Mouse (Mus musculus): ENCODE results near the gene F9. TPM values are rescaled to one million over a fixed set of nuclear protein-coding genes. Genes with fewer than 3 reads are reported as not detected.
"Not testable (repeated sequence)": the region's sequence is repeated elsewhere in the genome, so short reads cannot be mapped to it uniquely, and the experiment has no call there.

Gene F9
- not detected for total RNA-seq (2021)
- long read RNA-seq, experiment 1: 0 reads
- long read RNA-seq, experiment 2: 0 reads

DNA sequence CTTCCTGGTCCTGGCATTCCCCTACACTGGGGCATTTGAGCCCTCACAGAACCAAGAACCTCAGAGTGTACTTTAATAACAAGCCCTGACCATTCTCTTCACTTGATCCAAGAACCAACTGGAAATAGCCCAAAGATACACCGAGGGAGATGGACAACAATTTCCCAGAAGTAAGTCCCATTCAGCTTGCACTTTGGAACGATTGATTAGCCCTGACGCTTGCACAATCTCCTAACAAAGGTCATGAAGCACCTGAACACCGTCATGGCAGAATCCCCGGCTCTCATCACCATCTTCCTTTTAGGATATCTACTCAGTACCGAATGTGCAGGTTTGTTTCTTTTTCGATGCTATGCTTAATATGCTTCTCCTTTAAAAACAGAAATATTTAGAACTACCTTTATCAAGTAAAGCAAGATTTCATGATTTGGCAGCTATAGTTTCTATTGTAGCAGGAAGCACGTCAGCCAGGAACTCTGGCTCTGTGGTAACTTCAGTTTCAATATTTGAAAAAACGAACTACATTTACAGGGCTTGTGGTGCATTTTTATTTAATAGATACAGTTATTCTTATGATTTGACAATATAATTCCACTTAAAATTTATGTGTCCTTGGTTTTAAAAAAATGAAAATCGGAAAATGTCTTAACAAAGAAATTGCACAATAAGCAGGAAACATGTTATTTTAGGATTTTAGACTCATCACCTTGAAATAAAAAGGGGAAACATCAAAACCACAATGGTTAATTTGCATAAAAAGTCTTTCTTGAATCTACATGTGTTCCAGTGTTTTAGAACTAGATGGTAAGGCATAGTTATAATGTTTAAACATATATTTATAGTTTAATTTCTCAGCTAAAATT lies at the start of gene F9:
F9 (plus strand) TSS at position 244 of the 863 bp plus-strand sequence.
- DNase-seq: no peak

DNA sequence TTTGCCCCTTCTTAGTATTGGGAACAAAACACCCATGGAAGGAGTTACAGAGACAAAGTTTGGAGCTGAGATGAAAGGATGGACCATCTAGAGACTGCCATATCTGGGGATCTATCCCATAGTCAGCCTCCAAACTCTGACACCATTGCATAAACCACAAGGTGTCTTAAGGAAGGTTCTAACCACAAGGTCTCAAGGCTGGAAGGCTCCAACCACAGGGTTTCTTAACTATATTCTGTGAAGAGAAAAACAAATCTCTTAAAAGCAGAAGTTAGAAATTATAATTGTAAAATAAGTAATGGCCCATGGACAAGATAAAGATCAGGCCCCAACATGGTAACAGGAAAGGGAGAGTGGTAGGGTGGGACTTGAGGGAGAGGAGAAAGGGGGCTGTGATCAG lies 29.5 kb upstream of the F9 start:
- DNase-seq: not testable (repeated sequence)
- intact Hi-C loops (cut with DNase I): loop anchor here (5.0 kb wide), 1 partner anchor 53 kb away; no protein-coding TSS in a partner anchor

More for the DNA sequence above, at the start of gene F9:
- intact Hi-C loops (cut with DNase I): no loop called here

DNA sequence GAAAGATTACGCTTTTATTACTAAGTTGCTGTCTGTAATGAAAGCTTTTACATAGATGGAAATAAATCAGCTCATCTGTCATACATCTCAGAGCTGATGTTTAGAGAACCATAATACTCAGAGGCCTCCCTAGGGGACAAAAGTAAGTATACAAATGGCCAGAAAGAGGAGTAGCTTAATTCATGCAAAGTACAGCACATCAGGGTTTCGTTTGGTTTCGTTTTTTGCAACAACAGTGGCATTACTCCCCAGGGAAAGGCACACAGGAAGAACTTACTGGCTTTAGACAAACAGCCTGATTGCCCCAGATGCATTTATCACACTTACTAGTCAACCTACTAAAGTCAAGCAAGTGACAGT lies 800 bp downstream of the F9 start:
- intact Hi-C loops (cut with DNase I): no loop called here
- DNase-seq: no peak

DNA sequence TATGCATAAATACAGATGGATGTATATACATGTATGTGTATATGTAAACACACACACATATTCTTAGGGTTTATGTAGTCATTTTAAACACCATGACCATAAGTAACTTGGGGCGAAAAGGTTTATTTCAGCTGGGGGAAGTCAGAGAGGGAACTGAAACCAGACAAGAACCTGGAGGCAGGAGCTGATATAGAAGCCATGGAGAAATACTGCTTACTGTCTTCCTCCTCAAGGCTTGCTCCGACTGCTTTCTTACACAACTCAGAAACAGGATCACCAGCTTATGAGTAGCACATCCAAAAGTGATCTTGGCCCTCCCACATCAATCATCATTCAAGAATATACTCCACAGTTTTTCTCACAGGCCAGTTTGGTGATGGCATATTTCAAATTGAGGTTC lies 2.2 kb downstream of the F9 start:
- DNase-seq: no peak
- intact Hi-C loops (cut with DNase I): no loop called here

DNA sequence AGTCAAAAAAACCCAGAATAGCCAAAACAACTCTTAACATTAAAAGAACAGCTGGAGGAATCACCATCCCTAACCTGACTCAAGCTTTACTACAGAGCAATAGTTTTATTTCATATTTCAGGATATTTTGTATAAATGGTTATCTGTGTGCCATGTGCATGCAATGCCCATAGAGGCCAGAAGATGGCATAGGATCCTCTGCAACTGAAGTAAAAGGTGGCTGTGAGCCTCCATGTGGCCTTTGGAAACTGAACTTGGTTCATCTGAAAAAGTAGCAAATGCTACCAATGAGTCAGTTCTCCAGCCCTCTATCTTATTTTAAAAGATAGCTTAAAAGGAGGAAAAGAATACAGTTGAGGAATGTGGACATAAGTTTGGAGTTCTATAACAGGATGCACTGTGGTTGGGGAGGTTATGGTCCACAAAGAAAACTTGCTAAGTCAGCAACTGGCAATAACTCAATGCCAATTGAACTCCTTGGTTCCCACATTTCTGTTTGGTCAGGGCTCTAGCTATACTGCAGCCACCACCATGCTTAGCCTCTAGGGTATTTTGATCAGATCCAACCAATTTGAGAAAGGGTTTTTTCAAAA lies 13.9 kb downstream of the F9 start:
- intact Hi-C loops (cut with DNase I): loop anchor here (5.0 kb wide), 2 partner anchors 394 to 454 kb away; no protein-coding TSS in a partner anchor
- DNase-seq: no peak

DNA sequence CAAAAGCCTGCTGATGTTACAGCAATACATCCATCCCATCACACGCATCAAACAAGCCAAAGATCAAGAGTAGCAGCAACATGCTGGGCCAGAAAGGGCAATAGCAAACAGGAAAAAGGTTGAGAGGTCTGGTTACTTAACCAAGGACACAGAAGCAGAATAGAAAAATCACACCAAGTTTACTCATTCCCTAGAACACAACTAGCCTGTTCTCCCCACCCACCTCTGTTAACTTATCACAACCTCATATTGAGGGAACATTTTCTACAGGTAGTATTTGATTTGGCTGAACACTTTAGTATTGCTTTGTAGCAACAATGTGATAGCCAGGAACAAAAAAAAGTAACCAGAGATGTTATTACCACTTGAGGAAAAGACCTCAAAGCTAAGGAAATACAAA lies 15.3 kb downstream of the F9 start:
- DNase-seq: no peak
- intact Hi-C loops (cut with DNase I): loop anchor here (5.0 kb wide), 2 partner anchors 393 to 453 kb away; no protein-coding TSS in a partner anchor

DNA sequence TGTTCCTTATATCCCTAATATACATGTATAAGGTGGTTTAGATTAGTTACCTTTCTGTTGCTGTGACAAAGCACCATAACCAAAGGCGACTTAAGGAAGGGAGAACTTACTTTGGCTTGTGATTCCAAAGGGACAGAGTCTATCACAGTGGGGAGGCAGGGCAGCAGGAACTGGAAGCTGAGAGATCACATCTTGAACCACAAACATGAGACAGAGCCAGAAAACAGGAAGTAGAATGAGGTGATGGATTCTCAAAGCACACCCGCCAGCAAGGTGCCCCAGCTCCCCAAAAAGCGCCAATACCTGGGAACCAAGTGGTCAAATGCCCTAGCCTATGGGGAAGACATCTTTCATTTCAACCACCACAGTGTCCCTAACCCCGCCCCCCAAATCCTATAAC lies 21.7 kb downstream of the F9 start:
- no peak for DNase-seq
- intact Hi-C loops (cut with DNase I): loop anchor here (5.0 kb wide), 1 partner anchor 49 kb away; no protein-coding TSS in a partner anchor

DNA sequence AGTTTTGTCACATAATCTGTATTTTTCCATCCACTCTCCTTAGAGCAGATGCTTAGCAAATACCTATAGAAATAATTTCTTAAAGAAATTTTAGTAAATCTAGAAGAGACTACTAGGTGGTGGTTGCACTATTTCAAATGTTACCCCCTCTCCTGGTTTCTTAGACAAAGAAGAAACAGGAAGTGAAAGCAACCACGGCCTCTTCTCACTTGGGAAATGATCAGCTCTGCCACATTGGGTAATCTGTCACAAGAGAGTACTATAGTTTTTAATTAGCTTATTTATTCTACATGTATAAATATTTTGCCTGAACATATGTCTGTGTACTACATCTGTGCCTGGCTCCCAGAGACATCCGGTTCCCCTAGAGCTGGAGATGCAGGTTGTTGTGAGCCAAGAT lies 22.3 kb downstream of the F9 start:
- no peak for DNase-seq
- intact Hi-C loops (cut with DNase I): loop anchor here (5.0 kb wide), 1 partner anchor 49 kb away; no protein-coding TSS in a partner anchor

DNA sequence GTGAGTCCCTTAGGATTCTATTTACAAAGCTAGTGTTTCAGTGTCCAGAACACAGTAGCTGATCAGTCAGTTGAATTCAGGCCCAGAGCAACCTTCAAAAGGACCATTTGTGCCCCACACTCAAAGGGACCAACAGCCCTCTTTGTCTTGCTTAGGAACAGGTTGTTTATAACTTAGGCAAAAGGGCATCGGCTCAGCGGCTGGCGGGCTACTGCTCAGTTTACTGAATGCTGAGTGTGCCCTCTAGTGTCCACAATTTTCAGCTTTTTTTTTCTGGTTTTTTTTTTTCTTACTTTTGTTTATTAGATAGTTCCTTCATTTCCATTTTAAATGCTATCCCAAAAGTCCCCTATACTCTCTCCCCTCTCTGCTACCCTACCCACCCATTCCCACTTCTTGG lies 27.4 kb downstream of the F9 start:
- no peak for DNase-seq
- intact Hi-C loops (cut with DNase I): no loop called here

DNA sequence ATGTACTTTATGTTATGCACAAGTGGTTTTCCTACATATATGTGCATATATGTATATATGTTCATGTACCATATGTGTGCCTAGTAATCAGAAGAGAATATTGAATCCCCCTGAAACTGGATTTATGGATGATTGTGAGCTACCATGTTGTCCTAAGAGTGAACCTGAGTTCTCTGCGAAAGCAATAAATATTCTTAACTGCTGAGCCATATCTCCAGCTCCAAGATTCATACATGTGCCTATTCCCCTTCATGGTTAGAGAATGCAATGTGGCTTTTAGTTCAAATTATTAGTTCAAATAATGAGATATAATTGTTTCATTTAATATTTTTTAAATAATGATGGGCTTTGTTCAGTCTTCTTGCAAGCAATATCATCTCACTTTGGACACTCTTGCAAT lies 55.5 kb downstream of the F9 start:
- no peak for DNase-seq
- intact Hi-C loops (cut with DNase I): no loop called here

DNA sequence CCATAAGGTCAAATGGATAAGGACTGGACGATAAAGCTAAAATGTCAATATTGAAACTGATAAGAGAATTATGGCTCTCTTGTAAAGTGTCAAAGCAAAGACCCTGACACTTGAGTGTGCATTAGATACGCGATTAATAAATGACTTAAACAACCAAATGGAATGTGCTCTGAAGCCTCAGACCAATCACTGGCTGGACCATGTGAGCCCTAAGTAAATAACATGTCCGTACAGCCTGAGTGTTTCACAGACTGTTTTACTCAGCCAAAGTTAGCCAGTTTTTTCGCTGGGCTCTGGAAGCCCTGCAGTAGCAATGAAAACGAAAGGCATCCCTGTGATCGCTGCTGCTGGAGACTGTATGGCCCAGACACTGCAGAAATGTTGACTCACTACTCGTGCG lies 55.9 kb downstream of the F9 start:
- intact Hi-C loops (cut with DNase I): no loop called here

DNA sequence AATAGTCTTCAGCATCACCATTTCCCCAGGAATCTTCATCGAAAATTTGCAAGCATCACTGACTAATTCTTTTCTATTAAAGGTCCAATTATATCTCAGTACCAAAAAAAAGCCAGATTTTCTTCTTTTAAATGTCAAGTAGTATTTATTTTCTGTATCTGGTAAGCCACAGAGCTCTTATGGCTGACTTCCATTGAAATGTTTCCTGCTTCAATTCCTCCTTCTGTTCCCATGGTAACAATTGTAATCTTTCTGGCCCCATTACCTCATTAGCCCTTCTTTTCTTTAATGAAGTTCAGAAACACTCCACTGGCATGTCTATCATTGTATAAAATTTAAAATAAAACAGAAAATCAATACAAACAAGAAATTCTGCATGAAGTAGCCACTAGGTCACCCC lies 76.1 kb downstream of the F9 start:
- intact Hi-C loops (cut with DNase I): no loop called here
- DNase-seq: no peak

More for the DNA sequence above, 55.9 kb downstream of the F9 start:
- no peak for DNase-seq

Other genes with a start within 250 kb of the F9 start
- not detected for gene Mcf2, start 179.6 kb downstream of the F9 start, total RNA-seq (2021)

Measured in gastrocnemius, postnatal 36 days (tissue).